Mouse (Mus musculus) 3134 (cell line): ENCODE results near the gene Cand2.

Experiments
- DNase-seq: peaks from one replicate; pipeline ENCODE4 v3.0.0-alpha.2; 2011; ENCODE audit warnings: low spot score; ENCODE audit not compliant: insufficient read length; ENCODE audit errors: extremely low read depth

Cand2 gene

DNA sequence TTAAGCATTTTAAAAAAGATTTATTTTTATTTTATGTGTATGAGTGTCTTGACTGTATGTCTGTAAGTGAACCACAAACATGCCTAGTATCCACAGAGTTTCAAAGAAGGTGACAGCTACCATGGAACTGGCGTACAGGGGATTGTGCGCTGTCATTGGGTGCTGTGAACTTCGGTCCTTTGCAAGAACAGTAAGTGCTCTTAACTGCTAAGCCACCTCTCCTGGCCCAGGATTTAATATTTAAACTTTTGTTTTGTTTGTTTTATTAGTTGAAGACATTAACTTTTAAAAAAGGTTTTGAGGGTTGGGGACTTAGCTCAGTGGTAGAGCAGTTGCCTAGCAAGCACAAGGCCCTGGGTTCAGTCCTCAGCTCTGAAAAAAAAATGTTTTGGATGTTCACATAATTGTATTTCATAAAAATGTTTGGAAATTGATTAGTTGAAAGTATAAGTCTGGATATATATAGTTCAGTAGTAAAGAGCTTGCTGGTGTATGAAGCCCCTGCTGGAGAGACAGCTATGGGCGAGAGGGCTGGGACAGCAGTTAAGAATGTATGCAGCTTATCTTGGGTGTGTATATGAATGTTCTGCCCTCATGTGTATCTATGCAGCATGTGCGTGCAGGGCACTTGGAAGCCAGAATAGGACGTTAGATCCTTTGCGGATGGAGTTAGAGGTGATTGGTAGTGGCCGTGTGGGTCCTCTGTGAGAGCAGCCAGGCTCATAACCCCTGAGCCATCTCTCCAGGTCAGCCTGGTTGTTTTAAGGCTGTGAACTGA, 47.1 kb downstream of the Cand2 start:
- no peak for DNase-seq

- DNase-seq = peak; percentile 77
Measured at GRCm38 (mm10) chr6:115823850-115824464, 49.6 kb downstream of the Cand2 start.

- no peak for DNase-seq
Measured at GRCm38 (mm10) chr6:115830779-115831601, 56.7 kb downstream of the Cand2 start.

- no peak for DNase-seq
Measured at GRCm38 (mm10) chr6:115832152-115832850, 58.0 kb downstream of the Cand2 start.

- DNase-seq = no peak
Measured at GRCm38 (mm10) chr6:115833861-115834260, 59.5 kb downstream of the Cand2 start.

GRCm38 (mm10) chr6:115838161-115838597, 63.8 kb downstream of the Cand2 start, which contains the start of gene Efcab12:
Gene Efcab12, minus strand, starts transcription at chr6:115838412.
- no peak for DNase-seq

DNA sequence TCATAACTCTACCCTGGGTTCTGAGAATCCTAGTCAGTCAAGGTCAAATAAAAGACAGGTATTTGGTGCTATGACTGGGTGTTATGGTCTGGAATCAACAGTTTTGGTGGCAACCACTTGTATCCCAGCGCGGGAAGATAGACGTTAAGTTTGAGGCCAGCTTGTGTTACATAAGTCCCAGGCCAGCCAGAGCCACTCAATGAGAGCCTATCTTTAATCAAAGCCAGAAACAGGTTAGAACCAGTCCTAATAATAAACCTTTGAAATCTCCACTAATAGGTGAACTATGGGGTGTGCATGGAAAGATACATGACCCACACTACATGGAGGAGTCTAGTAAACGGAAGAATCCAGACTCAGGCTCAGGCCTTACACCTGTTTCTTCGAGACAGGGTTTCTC, 64.4 kb downstream of the Cand2 start:
- DNase-seq = no peak

DNA sequence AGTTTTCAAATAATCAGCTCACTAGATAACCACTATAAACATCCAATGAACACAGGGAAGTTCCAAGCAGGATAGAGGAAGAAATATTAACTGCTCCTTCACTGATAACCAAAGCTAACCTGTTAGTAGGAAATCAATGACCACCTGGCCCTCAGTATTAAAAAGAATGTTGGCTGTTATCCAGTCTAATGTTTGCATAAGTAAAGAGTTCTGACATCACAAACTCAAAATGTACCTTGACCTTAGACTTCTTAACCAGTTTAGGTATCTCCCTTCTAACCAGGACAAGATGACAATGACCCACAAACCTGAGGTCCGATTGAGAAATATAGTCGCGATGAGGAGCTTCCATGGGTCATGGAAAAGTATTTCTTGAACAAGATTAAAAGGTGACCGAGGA, 70.7 kb downstream of the Cand2 start:
- no peak for DNase-seq

- peak; percentile 69 for DNase-seq
Measured at GRCm38 (mm10) chr6:115846640-115847411, 72.5 kb downstream of the Cand2 start.

GRCm38 (mm10) chr6:115848598-115849304, 74.4 kb downstream of the Cand2 start:
- DNase-seq = no peak

DNA sequence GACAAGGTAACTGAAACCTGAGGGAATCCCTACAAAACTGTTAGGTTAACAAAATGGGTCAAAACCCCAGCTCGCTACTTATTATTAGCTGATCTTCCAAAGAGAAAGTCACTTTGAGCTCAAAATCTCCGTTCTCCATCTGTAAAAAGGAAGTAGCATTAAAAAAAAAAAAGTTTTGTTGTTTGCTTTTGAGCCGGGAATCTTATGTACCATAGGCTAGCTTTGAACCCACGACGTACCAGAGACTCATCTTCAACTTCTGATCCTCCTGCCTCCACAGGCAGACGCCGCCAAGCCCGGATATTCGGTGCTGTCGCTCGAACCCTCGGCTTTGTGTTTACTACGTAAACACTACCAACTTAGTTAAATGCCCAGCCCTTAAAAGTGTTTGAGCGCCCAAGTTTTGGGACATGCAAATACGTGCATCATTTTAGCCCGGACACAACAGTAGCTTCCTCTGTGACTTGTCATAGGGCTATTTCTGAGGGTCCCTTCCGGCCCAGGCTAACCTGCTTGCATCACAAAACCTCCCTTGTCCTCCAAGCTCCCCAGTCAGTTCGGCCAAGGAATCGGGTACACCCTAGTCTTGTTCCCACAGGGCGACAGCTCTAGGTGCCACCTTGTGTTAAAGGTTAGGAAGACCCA, 78.2 kb downstream of the Cand2 start:
- DNase-seq = no peak

- DNase-seq = peak; percentile 100
Measured at GRCm38 (mm10) chr6:115853091-115853813, 78.9 kb downstream of the Cand2 start, which contains the start of the genes Mbd4 and Ift122. Gene Mbd4, minus strand, starts transcription at chr6:115853371. Gene Ift122, plus strand, starts transcription at chr6:115853470.

DNA sequence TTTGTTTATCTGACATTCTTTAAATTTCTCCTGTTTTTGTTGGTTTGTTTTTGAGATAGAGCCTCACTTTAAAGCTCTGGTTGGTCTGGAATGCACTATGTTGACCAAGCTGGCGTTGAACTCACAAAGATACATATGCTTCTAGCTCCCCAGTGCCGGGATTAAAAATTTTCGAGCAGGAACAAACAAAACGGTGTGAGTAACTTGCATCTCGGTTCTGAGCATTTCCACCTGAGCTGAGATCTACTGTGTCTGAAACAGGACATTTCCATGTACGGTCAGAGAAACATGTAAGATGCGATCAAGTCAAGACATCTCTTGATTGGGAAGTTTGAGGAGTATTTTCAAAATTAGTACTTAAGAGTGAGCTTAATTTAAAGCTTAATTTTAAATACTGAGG, 79.6 kb downstream of the Cand2 start:
- DNase-seq = no peak

- peak; percentile 37 for DNase-seq
Measured at GRCm38 (mm10) chr6:115854432-115854831, 80.1 kb downstream of the Cand2 start.
